Mouse (Mus musculus): ENCODE results near the gene Dock9.

- TF ChIP-seq POLR2A (IDR thresholded peaks at IDR 0.05; ENCODE audit: insufficient read depth, low read depth, low read length) (no peak), CTCF (IDR thresholded peaks at IDR 0.05; ENCODE audit: insufficient read depth, low read depth, low read length) (no peak)
Observed at GRCm38 (mm10) chr14:121791935-121792334, 5.7 kb downstream of the Dock9 start.

Data from olfactory bulb, adult 2 months (tissue).